Mouse (Mus musculus) liver, postnatal 0 days (tissue): Measurements from ENCODE around the gene Cox6a1.

ENCODE experiments used
- CTCF ChIP-seq: sonication (generic); IDR thresholded peaks from 2 replicates; pipeline ENCODE4 v1.5.1; 2016; ENCODE audit warnings: antibody characterized with exemption, low read depth
- EP300 ChIP-seq: IDR thresholded peaks from 2 replicates; pipeline ENCODE4 v1.6.1; 2016; ENCODE audit warnings: antibody characterized with exemption, low read depth, mild to moderate bottlenecking

DNA sequence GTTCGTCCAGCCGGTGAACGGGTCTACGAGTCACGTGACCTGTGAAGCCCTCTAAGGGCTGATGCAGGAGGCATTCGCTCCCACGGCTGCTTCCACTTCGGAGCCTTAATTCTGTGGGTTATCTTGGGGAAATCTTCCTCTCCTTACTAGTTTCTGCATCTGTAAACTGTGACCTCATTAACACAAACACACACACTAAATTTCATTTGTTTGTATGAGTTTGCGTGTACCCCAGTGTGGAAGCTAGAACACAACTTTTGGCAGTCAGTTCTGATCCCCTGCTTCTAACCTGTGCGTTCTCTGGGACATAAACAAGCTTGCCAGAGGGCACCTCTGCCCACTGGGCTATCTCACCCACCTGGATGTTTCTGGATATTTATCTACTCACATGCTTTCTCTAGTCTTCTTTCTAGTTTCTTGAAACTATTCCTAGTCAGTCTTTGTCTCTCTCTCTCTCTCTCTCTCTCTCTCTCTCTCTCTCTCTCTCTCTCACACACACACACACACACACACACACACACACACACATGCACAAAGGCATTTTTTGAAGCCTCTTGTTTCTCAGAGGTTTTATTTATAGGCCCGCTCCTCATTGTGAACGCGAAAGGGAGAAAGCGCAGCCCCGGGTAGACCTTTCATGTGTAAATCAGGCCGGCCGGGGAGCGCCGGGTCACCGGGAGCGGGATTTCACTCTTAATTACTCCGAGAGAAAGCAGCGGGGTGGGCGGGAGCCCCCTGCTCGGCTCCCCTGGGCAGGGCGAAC lies 24.8 kb upstream of the Cox6a1 start:
- TF ChIP-seq CTCF (no peak), EP300 (no peak)
